Mouse (Mus musculus): ENCODE measurements around the gene Lmod3. TPM values are rescaled to one million over a fixed set of nuclear protein-coding genes. Genes with fewer than 3 reads are reported as not detected.
A peak's percentile ranks its signal among the peaks of the same experiment; 100 is the strongest.
"Not testable (repeated sequence)": the region's sequence is repeated elsewhere in the genome, so short reads cannot be mapped to it uniquely, and the experiment has no call there.

The Lmod3 gene
- polyA plus RNA-seq, 1 experiment, result 55.6 TPM

DNA sequence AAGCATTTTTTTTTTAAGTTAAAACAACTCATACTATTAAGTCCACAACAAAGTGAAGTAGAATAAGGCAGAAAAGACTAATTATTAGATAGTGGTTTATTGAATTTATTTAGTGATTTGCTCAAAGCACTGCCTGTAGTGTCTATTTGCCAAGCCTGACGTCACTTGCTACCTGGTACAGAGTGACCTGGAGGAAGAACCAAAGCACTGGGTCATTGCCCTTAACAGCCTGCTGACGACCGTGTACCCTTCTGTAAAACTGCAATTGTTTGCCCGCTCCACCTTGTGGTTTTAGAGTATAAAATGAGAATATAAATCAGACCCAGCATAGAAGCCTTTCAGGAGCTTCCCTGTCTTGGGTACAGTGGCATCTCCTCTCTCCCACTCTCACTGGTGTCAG is 9.7 kb upstream of the Lmod3 start:
- Histone ChIP-seq H3K4me3 (no peak overlapping the region), H3K4me2 (ENCODE audit: low read depth) (no peak overlapping the region), H3K27me3 (ENCODE audit: control insufficient read depth, insufficient read depth, insufficient read length) (no peaks in the 10 kb centered on the region), H3K79me2 (ENCODE audit: control insufficient read depth, insufficient read depth) (no peaks in the 10 kb centered on the region), H3ac (ENCODE audit: control insufficient read depth, insufficient read length) (no peak overlapping the region), H3K36me3 (ENCODE audit: control insufficient read depth, insufficient read depth) (no peaks in the 10 kb centered on the region)
- TF ChIP-seq MAX (IDR thresholded peaks at IDR 0.05; ENCODE audit: low read depth) (no peak), USF1 (IDR thresholded peaks at IDR 0.05; ENCODE audit: low read depth) (no peak), SRF (IDR thresholded peaks at IDR 0.05; ENCODE audit: control insufficient read depth, insufficient read length, low read depth) (no peak), MYOD1 (IDR thresholded peaks at IDR 0.05; ENCODE audit: control insufficient read depth in 1 of 3, insufficient read length in 2 of 3, low read depth in 2 of 3) (no peak), TCF12 (IDR thresholded peaks at IDR 0.05; ENCODE audit: insufficient read depth, poor library complexity, severe bottlenecking) (no peak), REST (IDR thresholded peaks at IDR 0.05; ENCODE audit: insufficient read depth, insufficient read length) (no peak), POLR2A (IDR thresholded peaks at IDR 0.05; ENCODE audit: insufficient read length, low read depth) (no peak), CEBPB (IDR thresholded peaks at IDR 0.05; ENCODE audit: insufficient read depth, poor library complexity, severe bottlenecking) (no peak), TCF3 (IDR thresholded peaks at IDR 0.05; ENCODE audit: insufficient read length, low read depth) (no peak), E2F4 (IDR thresholded peaks at IDR 0.05; ENCODE audit: insufficient read depth) (no peak), POLR2AphosphoS2 (IDR thresholded peaks at IDR 0.05; ENCODE audit: insufficient read length, low read depth) (no peak), MYOG (IDR thresholded peaks at IDR 0.05; ENCODE audit: control insufficient read depth in 1 of 3, insufficient read depth in 1 of 3, insufficient read length in 2 of 3, low read depth in 2 of 3) (no peak)

DNA sequence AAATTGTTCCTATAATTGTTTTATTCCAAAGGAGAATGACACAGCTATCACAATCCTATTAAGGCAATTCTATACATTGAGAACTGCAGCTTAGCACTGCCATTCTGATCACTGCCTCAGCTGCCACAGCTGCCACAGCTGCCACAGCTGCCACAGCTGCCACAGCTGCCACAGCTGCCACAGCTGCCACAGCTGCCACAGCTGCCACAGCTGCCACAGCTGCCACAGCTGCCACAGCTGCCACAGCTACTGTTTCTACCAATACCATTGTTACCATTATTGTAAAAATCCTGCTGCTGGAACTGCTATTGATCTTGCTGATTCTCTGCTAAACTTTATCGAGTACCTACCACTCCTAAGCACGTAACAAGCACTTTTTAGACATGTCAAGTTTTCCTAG is 7.4 kb upstream of the Lmod3 start:
- not testable (repeated sequence) for H3K79me2 ChIP-seq (ENCODE audit: control insufficient read depth, insufficient read depth); H3K4me3 ChIP-seq; H3K4me2 ChIP-seq (ENCODE audit: low read depth); H3ac ChIP-seq (ENCODE audit: control insufficient read depth, insufficient read length); H3K27me3 ChIP-seq (ENCODE audit: control insufficient read depth, insufficient read depth, insufficient read length); H3K36me3 ChIP-seq (ENCODE audit: control insufficient read depth, insufficient read depth)
- TF ChIP-seq MYOG (IDR thresholded peaks at IDR 0.05; ENCODE audit: control insufficient read depth in 1 of 3, insufficient read depth in 1 of 3, insufficient read length in 2 of 3, low read depth in 2 of 3) (peak; percentile 31 to 93 (median 87)), TCF12 (IDR thresholded peaks at IDR 0.05; ENCODE audit: insufficient read depth, poor library complexity, severe bottlenecking) (peak; percentile 22), MYOD1 (IDR thresholded peaks at IDR 0.05; ENCODE audit: control insufficient read depth in 1 of 3, insufficient read length in 2 of 3, low read depth in 2 of 3) (peak in 2 of 3 experiments; percentile 87 to 90), TCF3 (IDR thresholded peaks at IDR 0.05; ENCODE audit: insufficient read length, low read depth) (peak; percentile 96)

DNA sequence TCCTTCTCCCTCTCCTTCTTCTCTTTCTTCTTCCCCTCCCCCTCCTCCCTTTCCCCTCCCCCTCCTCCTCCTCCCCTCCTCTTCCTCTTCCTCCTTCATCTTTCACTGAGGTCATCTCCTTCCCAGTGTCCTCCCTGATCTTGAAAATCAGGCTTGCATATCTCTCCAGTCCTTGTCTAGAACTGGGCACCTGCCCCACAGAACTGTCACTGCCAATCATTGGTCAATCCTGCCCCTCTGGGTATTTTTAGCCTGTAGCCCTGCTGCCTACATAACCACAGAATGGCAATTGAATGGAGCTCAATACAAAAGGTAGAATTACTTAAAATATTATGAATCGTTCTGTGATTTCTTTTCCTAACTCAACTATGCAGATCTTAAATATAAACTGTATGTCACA is 5.9 kb upstream of the Lmod3 start:
- TF ChIP-seq REST (IDR thresholded peaks at IDR 0.05; ENCODE audit: insufficient read depth, insufficient read length), result no peak
- peak; percentile 65 to 79 (median 73) for TF ChIP-seq MYOD1 (IDR thresholded peaks at IDR 0.05; ENCODE audit: control insufficient read depth in 1 of 3, insufficient read length in 2 of 3, low read depth in 2 of 3)
- Histone ChIP-seq H3ac (ENCODE audit: control insufficient read depth, insufficient read length) (no peak overlapping the region), H3K27me3 (ENCODE audit: control insufficient read depth, insufficient read depth, insufficient read length) (no peaks in the 10 kb centered on the region), H3K79me2 (ENCODE audit: control insufficient read depth, insufficient read depth) (no peaks in the 10 kb centered on the region), H3K4me3 (no peak overlapping the region), H3K36me3 (ENCODE audit: control insufficient read depth, insufficient read depth) (no peaks in the 10 kb centered on the region), H3K4me2 (ENCODE audit: low read depth) (peak overlapping the region; percentile 27)

DNA sequence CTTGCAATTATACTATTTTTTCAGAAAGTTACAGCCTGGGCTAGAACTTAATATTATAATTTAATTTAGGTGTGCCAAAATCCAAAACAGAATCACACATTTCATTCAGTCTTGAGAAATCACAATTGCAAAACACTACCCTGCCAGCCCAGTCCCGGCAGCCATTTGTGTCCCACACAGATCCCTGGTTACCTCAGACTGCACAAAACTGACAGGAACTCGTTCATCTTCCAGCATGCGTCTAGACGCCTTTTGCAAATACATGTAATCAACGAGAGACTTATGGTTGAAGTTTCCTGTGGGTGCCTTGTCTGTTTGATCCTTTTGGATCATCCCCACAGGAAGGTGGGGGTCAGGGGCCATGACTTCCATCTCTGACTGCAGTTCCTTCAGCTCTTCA is 473 bp downstream of the Lmod3 start:
- H3ac ChIP-seq (ENCODE audit: control insufficient read depth, insufficient read length), result no peak overlapping the region
- H3K4me2 ChIP-seq (ENCODE audit: low read depth), result peak overlapping the region; percentile 68
- H3K36me3 ChIP-seq (ENCODE audit: control insufficient read depth, insufficient read depth), result no peaks in the 10 kb centered on the region
- H3K4me3 ChIP-seq, result peak overlapping the region; percentile 29
- no peaks in the 10 kb centered on the region for H3K27me3 ChIP-seq (ENCODE audit: control insufficient read depth, insufficient read depth, insufficient read length)
- no peaks in the 10 kb centered on the region for H3K79me2 ChIP-seq (ENCODE audit: control insufficient read depth, insufficient read depth)
- no peak for TF ChIP-seq REST (IDR thresholded peaks at IDR 0.05; ENCODE audit: insufficient read depth, insufficient read length)
- no peak for TF ChIP-seq SRF (IDR thresholded peaks at IDR 0.05; ENCODE audit: control insufficient read depth, insufficient read length, low read depth)
- TF ChIP-seq TCF3 (IDR thresholded peaks at IDR 0.05; ENCODE audit: insufficient read length, low read depth), result no peak
- TF ChIP-seq POLR2A (IDR thresholded peaks at IDR 0.05; ENCODE audit: insufficient read length, low read depth), result no peak
- no peak for TF ChIP-seq MYOG (IDR thresholded peaks at IDR 0.05; ENCODE audit: control insufficient read depth in 1 of 3, insufficient read depth in 1 of 3, insufficient read length in 2 of 3, low read depth in 2 of 3)
- no peak for TF ChIP-seq MYOD1 (IDR thresholded peaks at IDR 0.05; ENCODE audit: control insufficient read depth in 1 of 3, insufficient read length in 2 of 3, low read depth in 2 of 3)
- no peak for TF ChIP-seq POLR2AphosphoS2 (IDR thresholded peaks at IDR 0.05; ENCODE audit: insufficient read length, low read depth)
- no peak for TF ChIP-seq MAX (IDR thresholded peaks at IDR 0.05; ENCODE audit: low read depth)
- TF ChIP-seq E2F4 (IDR thresholded peaks at IDR 0.05; ENCODE audit: insufficient read depth), result no peak
- no peak for TF ChIP-seq TCF12 (IDR thresholded peaks at IDR 0.05; ENCODE audit: insufficient read depth, poor library complexity, severe bottlenecking)
- no peak for TF ChIP-seq USF1 (IDR thresholded peaks at IDR 0.05; ENCODE audit: low read depth)
- no peak for TF ChIP-seq CEBPB (IDR thresholded peaks at IDR 0.05; ENCODE audit: insufficient read depth, poor library complexity, severe bottlenecking)

DNA sequence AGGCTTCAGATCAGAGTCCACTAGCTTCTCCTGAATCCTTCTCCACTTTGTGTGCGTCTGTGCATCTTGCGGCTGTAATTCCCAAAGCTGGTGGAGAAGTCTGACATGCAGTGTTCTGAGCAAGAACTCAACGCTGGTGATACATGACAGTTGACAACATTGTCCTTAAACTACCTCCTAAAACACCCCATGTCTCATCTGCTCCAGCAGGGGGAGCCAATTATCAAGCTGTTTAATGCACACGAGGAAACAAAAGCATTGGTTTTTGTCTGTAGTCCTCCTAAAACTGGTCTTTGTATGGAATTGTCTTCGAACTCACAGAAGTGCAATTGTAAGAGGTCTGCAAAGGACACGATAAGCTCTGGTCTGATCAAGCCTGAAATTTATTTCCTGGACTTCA is 1.6 kb downstream of the Lmod3 start:
- Histone ChIP-seq H3K36me3 (ENCODE audit: control insufficient read depth, insufficient read depth) (no peaks in the 10 kb centered on the region), H3K4me2 (ENCODE audit: low read depth) (peak overlapping the region; percentile 68), H3ac (ENCODE audit: control insufficient read depth, insufficient read length) (no peak overlapping the region), H3K4me3 (peak overlapping the region; percentile 29), H3K79me2 (ENCODE audit: control insufficient read depth, insufficient read depth) (no peaks in the 10 kb centered on the region), H3K27me3 (ENCODE audit: control insufficient read depth, insufficient read depth, insufficient read length) (no peaks in the 10 kb centered on the region)
- TF ChIP-seq MYOG (IDR thresholded peaks at IDR 0.05; ENCODE audit: control insufficient read depth in 1 of 3, insufficient read depth in 1 of 3, insufficient read length in 2 of 3, low read depth in 2 of 3), result no peak
- TF ChIP-seq MAX (IDR thresholded peaks at IDR 0.05; ENCODE audit: low read depth), result no peak
- TF ChIP-seq TCF3 (IDR thresholded peaks at IDR 0.05; ENCODE audit: insufficient read length, low read depth), result no peak
- no peak for TF ChIP-seq CEBPB (IDR thresholded peaks at IDR 0.05; ENCODE audit: insufficient read depth, poor library complexity, severe bottlenecking)
- TF ChIP-seq POLR2A (IDR thresholded peaks at IDR 0.05; ENCODE audit: insufficient read length, low read depth), result no peak
- no peak for TF ChIP-seq MYOD1 (IDR thresholded peaks at IDR 0.05; ENCODE audit: control insufficient read depth in 1 of 3, insufficient read length in 2 of 3, low read depth in 2 of 3)
- no peak for TF ChIP-seq USF1 (IDR thresholded peaks at IDR 0.05; ENCODE audit: low read depth)
- no peak for TF ChIP-seq E2F4 (IDR thresholded peaks at IDR 0.05; ENCODE audit: insufficient read depth)
- TF ChIP-seq TCF12 (IDR thresholded peaks at IDR 0.05; ENCODE audit: insufficient read depth, poor library complexity, severe bottlenecking), result no peak
- TF ChIP-seq REST (IDR thresholded peaks at IDR 0.05; ENCODE audit: insufficient read depth, insufficient read length), result no peak
- no peak for TF ChIP-seq POLR2AphosphoS2 (IDR thresholded peaks at IDR 0.05; ENCODE audit: insufficient read length, low read depth)
- no peak for TF ChIP-seq SRF (IDR thresholded peaks at IDR 0.05; ENCODE audit: control insufficient read depth, insufficient read length, low read depth)
